Mouse (Mus musculus) thymus, adult 18-20 months (tissue): Measurements from ENCODE around the gene Rom1.
"Not testable (repeated sequence)": the region's sequence is repeated elsewhere in the genome, so short reads cannot be mapped to it uniquely, and the experiment has no call there.

Experiments
- DNase-seq, 2 experiments: peaks; one replicate each; pipeline ENCODE4 v3.0.0; 2022; ENCODE audit warnings: mixed read lengths in 2 of 2

The Rom1 gene

DNA sequence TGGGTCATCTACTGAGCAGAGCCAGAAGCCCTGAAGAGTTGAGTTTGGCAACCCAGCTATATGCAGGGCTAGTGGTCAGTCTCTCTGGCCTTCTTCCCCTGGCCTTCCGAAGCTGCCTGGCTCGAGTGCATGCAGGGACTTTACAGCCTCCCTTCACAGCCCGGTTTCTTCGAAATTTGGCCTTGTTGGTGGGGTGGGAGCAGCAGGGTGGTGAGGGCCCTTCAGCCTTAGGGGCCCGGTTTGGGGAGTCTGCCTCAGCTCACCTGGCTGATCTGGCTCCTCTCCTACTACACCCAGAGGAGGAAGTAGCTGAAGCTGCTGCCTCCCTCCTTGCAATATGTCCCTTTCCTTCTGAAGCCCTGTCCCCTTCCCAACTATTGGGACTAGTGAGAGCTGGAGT is 32.9 kb downstream of the Rom1 start:
- DNase-seq: not testable (repeated sequence)

DNA sequence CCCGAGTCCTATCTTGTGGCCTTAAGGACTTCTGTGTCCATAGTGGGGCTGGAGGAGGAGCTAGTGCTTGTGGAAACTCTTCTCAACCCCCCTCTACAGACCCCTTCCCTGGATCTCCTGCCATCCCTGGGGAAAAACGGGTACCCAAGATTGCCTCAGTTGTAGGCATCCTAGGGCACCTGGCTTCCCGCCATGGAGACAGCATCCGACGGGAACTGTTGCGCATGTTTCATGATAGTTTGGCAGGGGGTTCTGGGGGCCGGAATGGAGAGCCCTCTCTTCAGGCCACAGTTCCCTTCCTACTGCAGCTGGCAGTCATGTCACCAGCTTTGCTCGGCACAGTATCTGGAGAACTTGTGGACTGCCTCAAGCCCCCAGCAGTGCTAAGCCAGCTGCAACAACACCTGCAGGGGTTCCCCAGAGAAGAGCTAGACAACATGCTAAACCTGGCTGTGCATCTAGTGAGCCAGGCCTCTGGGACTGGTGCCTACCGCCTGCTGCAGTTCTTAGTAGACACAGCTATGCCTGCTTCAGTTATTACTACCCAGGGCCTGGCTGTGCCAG is 33.7 kb downstream of the Rom1 start:
- DNase-seq: no peak

- DNase-seq: peak; percentile 68 to 79
These were observed 36.1 kb downstream of the Rom1 start, which contains the start of gene Ints5 for GRCm38 (mm10) chr19:8892829-8893766. Gene Ints5 (plus strand): TSS chr19:8893005.

DNA sequence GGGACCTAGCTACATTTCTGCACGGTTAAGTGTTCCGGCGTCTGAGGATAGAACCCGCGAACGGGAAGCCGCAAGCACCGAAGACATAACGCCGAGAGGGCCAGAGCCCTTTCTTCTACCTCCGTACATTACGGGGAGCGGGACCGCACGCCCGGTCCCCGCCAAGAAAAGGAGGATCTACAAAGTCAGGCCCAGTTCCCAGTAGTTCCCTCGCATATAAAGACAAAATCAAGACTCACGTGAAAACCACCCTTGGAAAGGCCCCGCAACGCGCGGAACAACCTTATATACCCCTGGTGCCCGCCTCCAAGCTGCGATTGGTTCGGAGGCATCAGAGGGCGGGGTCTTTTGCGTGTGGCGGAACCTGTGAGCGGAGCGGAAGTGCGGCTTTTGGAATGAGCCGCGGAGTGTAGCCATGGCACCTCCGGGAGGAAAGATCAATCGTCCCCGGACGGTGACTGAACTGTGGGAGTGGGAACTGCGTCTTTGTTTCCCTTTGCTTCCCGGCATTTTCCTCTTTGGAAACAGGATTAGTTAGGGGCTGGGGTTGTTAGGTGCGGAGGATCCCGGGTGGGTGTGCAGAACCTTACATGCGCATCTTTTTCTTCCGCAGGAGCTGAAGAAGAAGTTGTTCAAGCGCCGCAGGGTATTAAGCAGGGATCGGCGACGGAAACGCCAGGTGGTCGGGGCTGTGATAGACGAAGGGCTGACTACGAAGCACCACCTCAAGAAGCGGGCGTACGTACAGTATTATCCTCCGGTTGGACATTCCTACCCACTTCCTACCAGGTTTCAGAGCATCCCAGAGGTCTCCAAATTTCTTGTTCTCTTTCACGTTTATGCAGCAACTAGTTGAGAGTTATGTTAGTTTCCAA is 40.4 kb downstream of the Rom1 start, which contains the start of the genes 1810009A15Rik and Gm49416:
1810009A15Rik (plus strand) TSS at position 343 of the 875 bp plus-strand sequence.
Gm49416 (plus strand) TSS at position 416 of the 875 bp plus-strand sequence.
- DNase-seq: peak; percentile 88 to 94

DNA sequence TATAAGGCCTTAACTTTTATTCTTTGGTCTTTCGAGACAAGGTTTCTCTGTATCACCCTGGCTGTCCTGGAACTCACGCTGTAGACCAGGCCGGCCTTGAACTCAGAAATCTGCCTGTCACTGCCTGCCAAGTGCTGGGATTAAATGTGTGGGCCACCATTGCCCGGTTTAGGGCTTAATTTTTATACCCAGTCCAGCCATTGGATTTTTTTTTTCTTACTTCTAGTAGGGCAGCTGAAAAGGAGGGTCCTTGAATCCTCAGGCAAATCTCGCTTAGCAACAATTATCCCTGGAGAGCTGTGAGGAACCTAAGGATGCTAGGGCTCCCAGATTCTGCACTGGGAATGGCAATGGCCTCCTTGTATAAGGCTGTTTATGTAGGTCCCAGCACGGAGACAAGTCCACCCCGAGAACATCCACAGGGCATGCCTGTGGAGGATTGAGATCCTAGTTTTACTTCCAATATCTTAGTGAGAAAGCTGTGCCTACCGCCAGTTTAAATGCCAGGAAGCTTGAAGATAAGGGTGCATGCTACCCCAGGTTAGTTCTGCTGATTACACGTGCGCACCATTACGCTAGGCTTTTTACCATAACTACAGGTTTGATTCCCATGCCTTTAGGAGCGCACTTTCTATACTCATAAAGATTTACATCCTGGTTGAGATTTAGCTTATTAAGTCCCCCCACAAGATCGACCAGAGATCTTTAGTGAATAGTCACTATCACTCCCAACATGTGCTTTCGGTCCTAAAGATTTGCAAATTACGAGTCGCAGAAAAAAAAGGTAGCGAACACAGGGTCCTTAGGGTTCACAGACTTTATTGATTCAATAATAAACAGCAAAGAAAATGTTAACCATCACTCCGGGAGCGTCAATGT is 41.3 kb downstream of the Rom1 start:
- no peak for DNase-seq

DNA sequence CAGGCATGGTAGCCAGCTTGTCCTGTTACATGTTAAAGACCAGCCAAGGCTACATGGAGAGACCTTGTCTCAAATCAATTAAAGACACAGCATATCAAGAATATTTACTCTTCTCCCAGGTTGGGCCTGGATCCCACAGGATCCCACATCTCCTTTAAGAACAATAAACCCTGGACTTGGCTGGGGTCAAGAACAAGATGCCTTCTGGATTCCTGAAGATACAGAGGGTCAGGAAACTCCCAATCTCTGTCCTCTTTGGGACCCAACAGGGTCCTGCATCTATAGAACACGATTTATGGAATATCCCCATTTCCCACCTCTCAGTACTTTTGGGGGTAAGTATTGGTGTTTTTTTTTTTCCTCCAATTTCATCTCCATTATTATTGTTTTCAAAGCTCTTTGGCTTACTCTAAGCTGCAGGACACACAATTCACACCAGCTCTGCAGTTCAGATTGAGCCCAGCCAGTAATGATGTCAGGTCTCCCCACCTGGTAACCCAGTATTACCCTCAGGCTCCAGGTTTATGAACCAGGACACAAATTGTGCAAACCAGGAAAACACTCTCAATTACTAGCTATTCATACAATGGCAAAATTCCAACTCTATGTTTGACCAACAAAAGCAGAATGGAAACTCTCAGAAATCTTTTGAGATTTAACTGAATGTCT is 42.1 kb downstream of the Rom1 start:
- DNase-seq: no peak

DNA sequence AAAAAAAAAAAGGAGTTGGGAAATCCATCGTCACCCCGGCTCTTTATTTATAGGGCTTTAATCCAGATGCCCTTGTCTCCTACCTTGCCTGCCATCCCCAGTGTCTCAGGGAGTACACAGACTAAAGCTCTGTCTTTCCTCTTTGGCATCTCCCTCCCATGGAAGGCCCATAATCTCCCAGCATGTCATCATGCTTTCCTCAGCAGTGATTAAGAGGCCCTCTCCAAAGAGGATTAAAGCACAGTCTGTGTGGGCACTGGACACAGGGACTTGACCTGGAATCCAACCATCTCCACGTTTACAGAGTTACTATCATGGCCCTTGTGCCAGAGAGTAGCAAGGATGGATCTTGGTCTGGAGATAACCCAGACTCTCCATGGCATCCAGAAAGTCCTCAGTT is 45.5 kb downstream of the Rom1 start, which contains the start of the genes Lbhd1 and Gm49403:
Lbhd1 (plus strand) TSS at position 117 of the 400 bp plus-strand sequence.
Gm49403 (plus strand) TSS at position 315 of the 400 bp plus-strand sequence.
- DNase-seq: no peak

- no peak for DNase-seq
These were observed 48.1 kb downstream of the Rom1 start for GRCm38 (mm10) chr19:8881034-8881392.

DNA sequence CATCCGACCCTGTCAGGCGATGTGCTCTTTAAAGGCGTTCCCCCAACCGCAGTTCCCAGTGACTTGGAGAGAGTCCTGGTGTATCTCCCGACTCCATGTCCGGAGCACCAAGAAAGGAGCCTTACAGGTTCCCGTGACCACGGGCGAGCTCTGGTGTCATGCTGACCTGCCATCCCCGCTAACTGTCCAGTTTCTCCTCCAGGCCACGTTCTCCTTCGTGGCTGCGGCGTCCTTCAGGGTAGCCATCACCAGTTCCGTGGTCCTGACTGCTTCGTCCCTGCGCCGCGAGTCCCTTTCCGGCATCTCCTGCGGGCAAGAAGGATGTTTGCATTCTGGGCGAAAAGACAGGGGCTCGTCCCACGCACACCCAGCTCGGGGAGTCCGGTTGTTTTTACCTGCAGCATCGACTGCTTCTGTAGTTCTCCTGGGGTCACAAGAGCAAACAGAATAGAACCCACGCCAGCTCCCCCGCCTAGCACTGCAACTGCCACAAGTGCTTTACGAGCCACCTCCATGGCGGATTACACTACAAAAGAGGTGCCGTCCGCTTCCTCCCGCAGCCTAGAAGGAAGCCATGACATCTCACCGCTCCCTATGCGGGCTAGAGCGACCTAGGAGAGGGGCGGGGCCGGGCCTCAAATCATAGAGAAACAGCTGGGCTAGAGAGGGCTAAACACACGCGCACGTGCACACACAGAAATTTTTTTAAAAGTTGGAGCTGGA is 48.7 kb downstream of the Rom1 start, which contains the start of gene Uqcc3:
Uqcc3 (minus strand) TSS at position 613 of the 723 bp plus-strand sequence.
- peak; percentile 84 to 89 for DNase-seq
